Mouse (Mus musculus): ENCODE results near the gene Wnt2b. TPM values are rescaled to one million over a fixed set of nuclear protein-coding genes. Genes with fewer than 3 reads are reported as not detected.

Wnt2b gene
- polyA plus RNA-seq, 1 experiment from 2014 or later = 2.1 TPM

- H3K9me3 ChIP-seq (ENCODE audit: control insufficient read depth, low read length) = no peaks in the 10 kb centered on the region
- H3K27me3 ChIP-seq (ENCODE audit: control insufficient read depth, insufficient read depth, low read length) = peaks cover 13% of the 10 kb centered on the region
- peak overlapping the region; percentile 76 for H3K4me2 ChIP-seq (replicated peaks; ENCODE audit: low read depth, low read length)
- H3K36me3 ChIP-seq (ENCODE audit: control insufficient read depth, insufficient read depth, low read length) = no peaks in the 10 kb centered on the region
- peak overlapping the region; percentile 45 for H3K4me3 ChIP-seq (ENCODE audit: low read depth, low read length)
- H3K9ac ChIP-seq (ENCODE audit: low read depth, low read length) = peak overlapping the region; percentile 66
- under 1% methylated on average over 49 of the region's 49 CpGs for WGBS
- ATAC-seq (ENCODE audit: low FRiP score) (peak; percentile 78; the same call in 1 of the 2 replicates), DNase-seq (ENCODE audit: low spot score) (peak; percentile 90)
- H3K4me1 ChIP-seq (replicated peaks; ENCODE audit: control insufficient read depth, insufficient read depth, low read length) = no peaks in the 10 kb centered on the region
- no peak overlapping the region for H3K27ac ChIP-seq (ENCODE audit: low read depth, low read length)
Measured at GRCm38 (mm10) chr3:104967548-104968300, 6.0 kb upstream of the Wnt2b start.

- H3K4me1 ChIP-seq (replicated peaks; ENCODE audit: control insufficient read depth, insufficient read depth, low read length) = peaks cover 4% of the 10 kb centered on the region; the same call in 1 of the 2 replicates
- no peak overlapping the region for H3K4me2 ChIP-seq (replicated peaks; ENCODE audit: low read depth, low read length)
- ATAC-seq (ENCODE audit: low FRiP score) (no peak), DNase-seq (ENCODE audit: low spot score) (no peak)
- no peak overlapping the region for H3K4me3 ChIP-seq (ENCODE audit: low read depth, low read length)
- H3K9me3 ChIP-seq (ENCODE audit: control insufficient read depth, low read length) = no peaks in the 10 kb centered on the region
- 77% methylated on average over 7 of the region's 7 CpGs for WGBS
- H3K27ac ChIP-seq (ENCODE audit: low read depth, low read length) = no peak overlapping the region
- H3K27me3 ChIP-seq (ENCODE audit: control insufficient read depth, insufficient read depth, low read length) = peaks cover 30% of the 10 kb centered on the region
- no peak overlapping the region for H3K9ac ChIP-seq (ENCODE audit: low read depth, low read length)
- H3K36me3 ChIP-seq (ENCODE audit: control insufficient read depth, insufficient read depth, low read length) = no peaks in the 10 kb centered on the region
Measured at GRCm38 (mm10) chr3:104965991-104966554, 4.4 kb upstream of the Wnt2b start.

GRCm38 (mm10) chr3:104965070-104965855 is 3.5 kb upstream of the Wnt2b start:
- no peak for DNase-seq (ENCODE audit: low spot score)
- Histone ChIP-seq H3K9ac (ENCODE audit: low read depth, low read length) (no peak overlapping the region), H3K27ac (ENCODE audit: low read depth, low read length) (no peak overlapping the region), H3K4me2 (replicated peaks; ENCODE audit: low read depth, low read length) (no peak overlapping the region), H3K27me3 (ENCODE audit: control insufficient read depth, insufficient read depth, low read length) (peaks cover 38% of the 10 kb centered on the region), H3K36me3 (ENCODE audit: control insufficient read depth, insufficient read depth, low read length) (no peaks in the 10 kb centered on the region), H3K4me1 (replicated peaks; ENCODE audit: control insufficient read depth, insufficient read depth, low read length) (peaks cover 4% of the 10 kb centered on the region; the same call in 1 of the 2 replicates), H3K9me3 (ENCODE audit: control insufficient read depth, low read length) (no peaks in the 10 kb centered on the region), H3K4me3 (ENCODE audit: low read depth, low read length) (no peak overlapping the region)
- ATAC-seq (ENCODE audit: low FRiP score) = no peak
- WGBS = 73% methylated on average over 8 of the region's 8 CpGs

- 32% methylated on average over 12 of the region's 13 CpGs for WGBS
- H3K4me1 ChIP-seq (replicated peaks; ENCODE audit: control insufficient read depth, insufficient read depth, low read length) = peaks cover 4% of the 10 kb centered on the region; the same call in 1 of the 2 replicates
- H3K9ac ChIP-seq (ENCODE audit: low read depth, low read length) = no peak overlapping the region
- ATAC-seq (ENCODE audit: low FRiP score) (no peak), DNase-seq (ENCODE audit: low spot score) (no peak)
- no peaks in the 10 kb centered on the region for H3K36me3 ChIP-seq (ENCODE audit: control insufficient read depth, insufficient read depth, low read length)
- H3K27me3 ChIP-seq (ENCODE audit: control insufficient read depth, insufficient read depth, low read length) = peaks cover 52% of the 10 kb centered on the region
- H3K27ac ChIP-seq (ENCODE audit: low read depth, low read length) = no peak overlapping the region
- no peaks in the 10 kb centered on the region for H3K9me3 ChIP-seq (ENCODE audit: control insufficient read depth, low read length)
- no peak overlapping the region for H3K4me3 ChIP-seq (ENCODE audit: low read depth, low read length)
- H3K4me2 ChIP-seq (replicated peaks; ENCODE audit: low read depth, low read length) = no peak overlapping the region
Measured at GRCm38 (mm10) chr3:104963331-104964276, 1.9 kb upstream of the Wnt2b start.

- H3K4me1 ChIP-seq (replicated peaks; ENCODE audit: control insufficient read depth, insufficient read depth, low read length) = peaks cover 4% of the 10 kb centered on the region; the same call in 1 of the 2 replicates
- no peaks in the 10 kb centered on the region for H3K36me3 ChIP-seq (ENCODE audit: control insufficient read depth, insufficient read depth, low read length)
- peaks cover 54% of the 10 kb centered on the region for H3K27me3 ChIP-seq (ENCODE audit: control insufficient read depth, insufficient read depth, low read length)
- no peak overlapping the region for H3K4me2 ChIP-seq (replicated peaks; ENCODE audit: low read depth, low read length)
- no peak overlapping the region for H3K27ac ChIP-seq (ENCODE audit: low read depth, low read length)
- no peak overlapping the region for H3K4me3 ChIP-seq (ENCODE audit: low read depth, low read length)
- DNase-seq (ENCODE audit: low spot score) = no peak
- 10% methylated on average over 5 of the region's 5 CpGs for WGBS
- no peak overlapping the region for H3K9ac ChIP-seq (ENCODE audit: low read depth, low read length)
- no peaks in the 10 kb centered on the region for H3K9me3 ChIP-seq (ENCODE audit: control insufficient read depth, low read length)
- ATAC-seq (ENCODE audit: low FRiP score) = no peak
Measured at GRCm38 (mm10) chr3:104962866-104963265, 1.1 kb upstream of the Wnt2b start.

- peak overlapping the region; percentile 60 for H3K4me2 ChIP-seq (replicated peaks; ENCODE audit: low read depth, low read length)
- ATAC-seq (ENCODE audit: low FRiP score) (peak; percentile 23; the same call in 1 of the 2 replicates), DNase-seq (ENCODE audit: low spot score) (no peak)
- H3K9ac ChIP-seq (ENCODE audit: low read depth, low read length) = 0 out of 2 replicates have a peak overlapping the region, but pooled peaks have one; percentile 20
- H3K36me3 ChIP-seq (ENCODE audit: control insufficient read depth, insufficient read depth, low read length) = no peaks in the 10 kb centered on the region
- no peak overlapping the region for H3K27ac ChIP-seq (ENCODE audit: low read depth, low read length)
- under 1% methylated on average over 31 of the region's 31 CpGs for WGBS
- H3K4me3 ChIP-seq (ENCODE audit: low read depth, low read length) = peak overlapping the region; percentile 49
- H3K9me3 ChIP-seq (ENCODE audit: control insufficient read depth, low read length) = no peaks in the 10 kb centered on the region
- H3K27me3 ChIP-seq (ENCODE audit: control insufficient read depth, insufficient read depth, low read length) = peaks cover 54% of the 10 kb centered on the region
- H3K4me1 ChIP-seq (replicated peaks; ENCODE audit: control insufficient read depth, insufficient read depth, low read length) = peaks cover 4% of the 10 kb centered on the region; the same call in 1 of the 2 replicates
Measured at GRCm38 (mm10) chr3:104962141-104962611, 455 bp upstream of the Wnt2b start.

- no peak overlapping the region for H3K4me2 ChIP-seq (replicated peaks; ENCODE audit: low read depth, low read length)
Measured at GRCm38 (mm10) chr3:104960026-104961000, 1.4 kb downstream of the Wnt2b start.

More at GRCm38 (mm10) chr3:104960026-104961000, 1.4 kb downstream of the Wnt2b start:
- WGBS = 11% methylated on average over 19 of the region's 19 CpGs
- Histone ChIP-seq H3K27me3 (ENCODE audit: control insufficient read depth, insufficient read depth, low read length) (peaks cover 52% of the 10 kb centered on the region), H3K36me3 (ENCODE audit: control insufficient read depth, insufficient read depth, low read length) (no peaks in the 10 kb centered on the region), H3K9me3 (ENCODE audit: control insufficient read depth, low read length) (no peaks in the 10 kb centered on the region), H3K27ac (ENCODE audit: low read depth, low read length) (no peak overlapping the region), H3K4me1 (replicated peaks; ENCODE audit: control insufficient read depth, insufficient read depth, low read length) (peaks cover 4% of the 10 kb centered on the region; the same call in 1 of the 2 replicates), H3K9ac (ENCODE audit: low read depth, low read length) (no peak overlapping the region), H3K4me3 (ENCODE audit: low read depth, low read length) (no peak overlapping the region)
- no peak for DNase-seq (ENCODE audit: low spot score)
- no peak for ATAC-seq (ENCODE audit: low FRiP score)
